Mouse (Mus musculus) midbrain, embryonic 13.5 days (tissue): ENCODE results near the gene Cdrt4. TPM values are rescaled to one million over a fixed set of nuclear protein-coding genes. Genes with fewer than 3 reads are reported as not detected.
A peak's percentile ranks its signal among the peaks of the same experiment; 100 is the strongest.

ENCODE experiments used
- ATAC-seq: fragments of 200-750 bp; cut with Nextera tagmentation; 2 replicates; pipeline ENCODE4 v1.8.0; 2017; ENCODE audit warnings: mild to moderate bottlenecking, moderate TSS enrichment, moderate library complexity
- H3K27ac ChIP-seq: fragments of 300-500 bp; sonication (generic); 2 replicates; pipeline ENCODE4 v1.5.1; 2015; ENCODE audit warnings: inconsistent platforms, mild to moderate bottlenecking, moderate library complexity
- H3K27me3 ChIP-seq: fragments of 300-500 bp; sonication (generic); 2 replicates; pipeline ENCODE4 v1.6.1; 2015; ENCODE audit warnings: mild to moderate bottlenecking, inconsistent platforms
- H3K36me3 ChIP-seq: fragments of 300-500 bp; sonication (generic); 2 replicates; pipeline ENCODE4 v1.6.1; 2015; ENCODE audit warnings: mild to moderate bottlenecking, inconsistent platforms
- H3K4me1 ChIP-seq: fragments of 300-500 bp; sonication (generic); replicated peaks from 2 replicates; pipeline ENCODE4 v1.6.1; 2015; ENCODE audit warnings: inconsistent platforms
- H3K4me2 ChIP-seq: fragments of 300-500 bp; sonication (generic); replicated peaks from 2 replicates; pipeline ENCODE4 v1.6.1; 2015; ENCODE audit warnings: moderate library complexity, mild to moderate bottlenecking, inconsistent platforms
- H3K4me3 ChIP-seq: fragments of 300-500 bp; sonication (generic); replicated peaks from 2 replicates; pipeline ENCODE4 v1.5.1; 2015; ENCODE audit warnings: mild to moderate bottlenecking, inconsistent platforms
- H3K9ac ChIP-seq: fragments of 300-500 bp; sonication (generic); replicated peaks from 2 replicates; pipeline ENCODE4 v1.6.1; 2015; ENCODE audit warnings: mild to moderate bottlenecking, inconsistent platforms
- H3K9me3 ChIP-seq: fragments of 300-500 bp; sonication (generic); 2 replicates; pipeline ENCODE4 v1.6.1; 2016; ENCODE audit warnings: mild to moderate bottlenecking, inconsistent platforms
- WGBS: fragments of 180-500 bp; shearing (Covaris S2); methylation state at CpG from one replicate; pipeline ENCODE4 v1.1.7; 2015; 5-methylcytosine and 5-hydroxymethylcytosine counted together
- polyA plus RNA-seq: library from polyadenylated mRNA; unstranded; fragments of >200 nt; fragmentation: Nextera tagmentation; extraction: Ambion mirVana; gene quantifications from 2 replicates; pipeline ENCODE4 v1.2.1, GENCODE M21; 2015

The Cdrt4 gene
- polyA plus RNA-seq, 1 experiment from 2014 or later: not detected

- H3K27ac ChIP-seq: no peak overlapping the region
- no peaks in the 10 kb centered on the region for H3K36me3 ChIP-seq
- WGBS: 89% methylated on average over 1 of the region's 1 CpGs
- H3K27me3 ChIP-seq: no peaks in the 10 kb centered on the region
- H3K4me3 ChIP-seq: no peak overlapping the region
- H3K4me1 ChIP-seq: no peaks in the 10 kb centered on the region
- no peak overlapping the region for H3K4me2 ChIP-seq
- no peaks in the 10 kb centered on the region for H3K9me3 ChIP-seq
- no peak for ATAC-seq
- H3K9ac ChIP-seq: no peak overlapping the region
Measured at GRCm38 (mm10) chr11:62949548-62949947, 1.4 kb upstream of the Cdrt4 start.

- H3K36me3 ChIP-seq: no peaks in the 10 kb centered on the region
- no peaks in the 10 kb centered on the region for H3K4me1 ChIP-seq
- 97% methylated on average over 2 of the region's 3 CpGs for WGBS
- no peaks in the 10 kb centered on the region for H3K27me3 ChIP-seq
- no peaks in the 10 kb centered on the region for H3K9me3 ChIP-seq
- H3K9ac ChIP-seq: no peak overlapping the region
- H3K27ac ChIP-seq: no peak overlapping the region
- no peak for ATAC-seq
- H3K4me2 ChIP-seq: no peak overlapping the region
- no peak overlapping the region for H3K4me3 ChIP-seq
Measured at GRCm38 (mm10) chr11:62954766-62955165, 3.8 kb downstream of the Cdrt4 start.

- no peak for ATAC-seq
- 86% methylated on average over 5 of the region's 5 CpGs for WGBS
Measured at GRCm38 (mm10) chr11:62955186-62955585, 4.2 kb downstream of the Cdrt4 start.

GRCm38 (mm10) chr11:62955776-62956175, 4.8 kb downstream of the Cdrt4 start:
- Histone ChIP-seq H3K27me3 (no peaks in the 10 kb centered on the region), H3K4me1 (no peaks in the 10 kb centered on the region), H3K4me2 (no peak overlapping the region), H3K9me3 (no peaks in the 10 kb centered on the region), H3K27ac (no peak overlapping the region), H3K4me3 (no peak overlapping the region), H3K36me3 (no peaks in the 10 kb centered on the region), H3K9ac (no peak overlapping the region)
- no peak for ATAC-seq
- 36% methylated on average over 6 of the region's 6 CpGs for WGBS

More at GRCm38 (mm10) chr11:62955186-62955585, 4.2 kb downstream of the Cdrt4 start:
- Histone ChIP-seq H3K27ac (no peak overlapping the region), H3K9ac (no peak overlapping the region), H3K27me3 (no peaks in the 10 kb centered on the region), H3K4me2 (no peak overlapping the region), H3K4me3 (no peak overlapping the region), H3K36me3 (no peaks in the 10 kb centered on the region), H3K9me3 (no peaks in the 10 kb centered on the region), H3K4me1 (no peaks in the 10 kb centered on the region)

GRCm38 (mm10) chr11:62957626-62958180, 6.7 kb downstream of the Cdrt4 start:
- Histone ChIP-seq H3K4me2 (no peak overlapping the region), H3K27me3 (no peaks in the 10 kb centered on the region), H3K9me3 (no peaks in the 10 kb centered on the region), H3K9ac (no peak overlapping the region), H3K4me1 (no peaks in the 10 kb centered on the region), H3K27ac (no peak overlapping the region), H3K36me3 (no peaks in the 10 kb centered on the region), H3K4me3 (no peak overlapping the region)
- WGBS: 90% methylated on average over 8 of the region's 8 CpGs
- ATAC-seq: no peak

GRCm38 (mm10) chr11:62963292-62963691, 12.3 kb downstream of the Cdrt4 start:
- ATAC-seq: no peak
- WGBS: 74% methylated on average over 4 of the region's 4 CpGs

GRCm38 (mm10) chr11:62966424-62966764, 15.4 kb downstream of the Cdrt4 start:
- H3K4me1 ChIP-seq: peaks cover 20% of the 10 kb centered on the region
- no peaks in the 10 kb centered on the region for H3K36me3 ChIP-seq
- H3K9me3 ChIP-seq: no peaks in the 10 kb centered on the region
- ATAC-seq: no peak
- peak overlapping the region; percentile 45; the same call in 1 of the 2 replicates for H3K9ac ChIP-seq
- no peak overlapping the region for H3K4me3 ChIP-seq
- no peaks in the 10 kb centered on the region for H3K27me3 ChIP-seq
- 39% methylated on average over 3 of the region's 3 CpGs for WGBS
- H3K4me2 ChIP-seq: peak overlapping the region; percentile 48
- H3K27ac ChIP-seq: peak overlapping the region; percentile 59

More at GRCm38 (mm10) chr11:62963292-62963691, 12.3 kb downstream of the Cdrt4 start:
- Histone ChIP-seq H3K36me3 (no peaks in the 10 kb centered on the region), H3K27me3 (no peaks in the 10 kb centered on the region), H3K4me1 (peaks cover 20% of the 10 kb centered on the region), H3K9me3 (no peaks in the 10 kb centered on the region), H3K27ac (no peak overlapping the region), H3K4me2 (no peak overlapping the region), H3K9ac (no peak overlapping the region), H3K4me3 (no peak overlapping the region)

GRCm38 (mm10) chr11:62966765-62967633, 16.0 kb downstream of the Cdrt4 start:
- H3K9ac ChIP-seq: peak overlapping the region; percentile 45
- H3K36me3 ChIP-seq: no peaks in the 10 kb centered on the region
- peak overlapping the region; percentile 48 for H3K4me2 ChIP-seq
- 5% methylated on average over 27 of the region's 27 CpGs for WGBS
- H3K27me3 ChIP-seq: no peaks in the 10 kb centered on the region
- peak; percentile 70 for ATAC-seq
- H3K27ac ChIP-seq: peak overlapping the region; percentile 59
- H3K4me3 ChIP-seq: peak overlapping the region; percentile 20
- peaks cover 20% of the 10 kb centered on the region for H3K4me1 ChIP-seq
- H3K9me3 ChIP-seq: no peaks in the 10 kb centered on the region

- no peaks in the 10 kb centered on the region for H3K27me3 ChIP-seq
- H3K4me2 ChIP-seq: no peak overlapping the region
- no peaks in the 10 kb centered on the region for H3K4me1 ChIP-seq
- H3K4me3 ChIP-seq: no peak overlapping the region
- no peaks in the 10 kb centered on the region for H3K9me3 ChIP-seq
- no peak overlapping the region for H3K27ac ChIP-seq
- H3K36me3 ChIP-seq: no peaks in the 10 kb centered on the region
- 94% methylated on average over 1 of the region's 1 CpGs for WGBS
- H3K9ac ChIP-seq: no peak overlapping the region
- ATAC-seq: no peak
Measured at GRCm38 (mm10) chr11:62977176-62977575, 26.2 kb downstream of the Cdrt4 start.

- Histone ChIP-seq H3K27me3 (no peaks in the 10 kb centered on the region), H3K27ac (no peak overlapping the region), H3K9ac (no peak overlapping the region), H3K4me3 (no peak overlapping the region), H3K9me3 (no peaks in the 10 kb centered on the region), H3K4me2 (no peak overlapping the region), H3K4me1 (peaks cover 7% of the 10 kb centered on the region), H3K36me3 (no peaks in the 10 kb centered on the region)
- no peak for ATAC-seq
- 77% methylated on average over 6 of the region's 6 CpGs for WGBS
Measured at GRCm38 (mm10) chr11:62978886-62979285, 27.9 kb downstream of the Cdrt4 start.

- no peak overlapping the region for H3K27ac ChIP-seq
- no peak overlapping the region for H3K4me2 ChIP-seq
- H3K9me3 ChIP-seq: no peaks in the 10 kb centered on the region
- H3K27me3 ChIP-seq: no peaks in the 10 kb centered on the region
- H3K4me1 ChIP-seq: peaks cover 20% of the 10 kb centered on the region
- no peak overlapping the region for H3K4me3 ChIP-seq
- no peak for ATAC-seq
- H3K36me3 ChIP-seq: no peaks in the 10 kb centered on the region
- 65% methylated on average over 3 of the region's 3 CpGs for WGBS
- H3K9ac ChIP-seq: no peak overlapping the region
Measured at GRCm38 (mm10) chr11:62981729-62982128, 30.7 kb downstream of the Cdrt4 start.

- Histone ChIP-seq H3K36me3 (no peaks in the 10 kb centered on the region), H3K4me2 (no peak overlapping the region), H3K4me1 (peaks cover 20% of the 10 kb centered on the region), H3K9me3 (no peaks in the 10 kb centered on the region), H3K9ac (no peak overlapping the region), H3K4me3 (no peak overlapping the region), H3K27ac (no peak overlapping the region), H3K27me3 (no peaks in the 10 kb centered on the region)
- WGBS: 8% methylated on average over 3 of the region's 3 CpGs
- peak; percentile 65; the same call in 1 of the 2 replicates for ATAC-seq
Measured at GRCm38 (mm10) chr11:62983793-62984192, 32.8 kb downstream of the Cdrt4 start.
